In genomic region chr14:74672137-74673019, GRCm38 (mm10) we compare ENCODE assay signal across 16 mouse cellular contexts. TPM values are rescaled to one million over a fixed set of nuclear protein-coding genes. Genes with fewer than 3 reads are reported as not detected.
A peak's percentile ranks its signal among the peaks of the same experiment; 100 is the strongest.
DNase-seq lines count a peak whose midpoint lies in the region; ATAC-seq and TF ChIP-seq lines count a peak whose summit lies in the region.
"Had no signal": no experiment of that assay in that cellular context is flagged by ENCODE, and none has a peak within 500 bp of the region (broad histone marks: within the 10 kb centered on the region; RNA-seq: fewer than 3 reads in every experiment).

No protein-coding gene starts in this region.

- no peak for DNase-seq in midbrain, postnatal 0 days (ENCODE audit: low spot score)
- DNase-seq in spleen, postnatal 4 days (ENCODE audit: low spot score in 2 of 2) = peak; percentile 62 to 69
- DNase-seq in forebrain, embryonic 14.5 days (ENCODE audit: low spot score) = no peak
- DNase-seq in cerebellum, postnatal 10 days = no peak
- DNase-seq: adrenal gland, postnatal 14 days; cerebellum, postnatal 25 days; gastrocnemius, postnatal 36 days; lung, postnatal 4 days; right cerebral cortex, adult 18-20 months had no signal

- H3K4me2 ChIP-seq in midbrain, embryonic 12.5 days (replicated peaks) = no peak overlapping the region
- no peak overlapping the region for H3K4me2 ChIP-seq in midbrain, postnatal 0 days (ENCODE audit: low read depth, low read length, poor library complexity, severe bottlenecking)
- H3K4me2 ChIP-seq in liver, embryonic 16.5 days (ENCODE audit: low read depth, low read length) = peak overlapping the region; percentile 61
- no peak overlapping the region for H3K4me2 ChIP-seq in forebrain, embryonic 14.5 days (ENCODE audit: low read length)
- H3K4me2 ChIP-seq in neural tube, embryonic 15.5 days = no peak overlapping the region
- H3K4me2 ChIP-seq: forebrain, embryonic 12.5 days; limb, embryonic 12.5 days; neural tube, embryonic 12.5 days had no signal

- no peak overlapping the region for H3K4me3 ChIP-seq in midbrain, embryonic 12.5 days
- no peak overlapping the region for H3K4me3 ChIP-seq in midbrain, postnatal 0 days (ENCODE audit: low read depth, low read length)
- peak overlapping the region; percentile 44 for H3K4me3 ChIP-seq in liver, embryonic 16.5 days (ENCODE audit: low read depth, low read length)
- no peak overlapping the region for H3K4me3 ChIP-seq in forebrain, embryonic 14.5 days (ENCODE audit: low read depth, low read length)
- no peak overlapping the region for H3K4me3 ChIP-seq in neural tube, embryonic 15.5 days (replicated peaks)
- H3K4me3 ChIP-seq: forebrain, embryonic 12.5 days; limb, embryonic 12.5 days; neural tube, embryonic 12.5 days had no signal

- whole genome bisulfite sequencing in midbrain, embryonic 12.5 days = 67% methylated on average over 10 of the region's 10 CpGs
- 63% methylated on average over 10 of the region's 10 CpGs for WGBS in midbrain, postnatal 0 days
- WGBS in liver, embryonic 16.5 days (ENCODE audit: insufficient replicate concordance) = 32% methylated on average over 10 of the region's 10 CpGs
- 79% methylated on average over 10 of the region's 10 CpGs for WGBS in forebrain, embryonic 14.5 days
- 70% methylated on average over 10 of the region's 10 CpGs for WGBS in neural tube, embryonic 15.5 days

- no peak overlapping the region for H3K9ac ChIP-seq in midbrain, embryonic 12.5 days (replicated peaks)
- no peak overlapping the region for H3K9ac ChIP-seq in midbrain, postnatal 0 days (replicated peaks; ENCODE audit: low read length, poor library complexity, severe bottlenecking)
- peak overlapping the region; percentile 58 for H3K9ac ChIP-seq in liver, embryonic 16.5 days (ENCODE audit: low read depth, low read length)
- no peak overlapping the region for H3K9ac ChIP-seq in forebrain, embryonic 14.5 days (ENCODE audit: low read length)
- no peak overlapping the region for H3K9ac ChIP-seq in neural tube, embryonic 15.5 days (replicated peaks)
- H3K9ac ChIP-seq: forebrain, embryonic 12.5 days; limb, embryonic 12.5 days; neural tube, embryonic 12.5 days had no signal

- no peak for TF ChIP-seq CTCF in midbrain, postnatal 0 days (IDR thresholded peaks at IDR 0.05)

- H3K36me3 ChIP-seq in midbrain, embryonic 12.5 days = no peaks in the 10 kb centered on the region
- no peaks in the 10 kb centered on the region for H3K36me3 ChIP-seq in midbrain, postnatal 0 days (ENCODE audit: insufficient read depth, low read length)
- H3K36me3 ChIP-seq in liver, embryonic 16.5 days (ENCODE audit: control insufficient read depth, insufficient read depth) = no peaks in the 10 kb centered on the region
- H3K36me3 ChIP-seq in forebrain, embryonic 14.5 days (ENCODE audit: control insufficient read depth, insufficient read depth, low read length) = no peaks in the 10 kb centered on the region
- H3K36me3 ChIP-seq in neural tube, embryonic 15.5 days = no peaks in the 10 kb centered on the region
- H3K36me3 ChIP-seq: forebrain, embryonic 12.5 days; limb, embryonic 12.5 days; neural tube, embryonic 12.5 days had no signal

- no peak overlapping the region for H3K27ac ChIP-seq in midbrain, embryonic 12.5 days (replicated peaks)
- H3K27ac ChIP-seq in midbrain, postnatal 0 days (ENCODE audit: low read depth, low read length) = no peak overlapping the region
- peak overlapping the region; percentile 75 for H3K27ac ChIP-seq in liver, embryonic 16.5 days (ENCODE audit: low read length)
- H3K27ac ChIP-seq in forebrain, embryonic 14.5 days (ENCODE audit: low read depth, low read length) = no peak overlapping the region
- H3K27ac ChIP-seq in neural tube, embryonic 15.5 days (replicated peaks) = no peak overlapping the region
- H3K27ac ChIP-seq: forebrain, embryonic 12.5 days; limb, embryonic 12.5 days; neural tube, embryonic 12.5 days had no signal

- no peaks in the 10 kb centered on the region for H3K9me3 ChIP-seq in midbrain, embryonic 12.5 days
- H3K9me3 ChIP-seq in midbrain, postnatal 0 days (ENCODE audit: low read length) = no peaks in the 10 kb centered on the region
- no peaks in the 10 kb centered on the region for H3K9me3 ChIP-seq in liver, embryonic 16.5 days (replicated peaks; ENCODE audit: control insufficient read depth, low read length)
- no peaks in the 10 kb centered on the region for H3K9me3 ChIP-seq in forebrain, embryonic 14.5 days (replicated peaks; ENCODE audit: control insufficient read depth, low read length)
- no peaks in the 10 kb centered on the region for H3K9me3 ChIP-seq in neural tube, embryonic 15.5 days (replicated peaks)
- H3K9me3 ChIP-seq: forebrain, embryonic 12.5 days; limb, embryonic 12.5 days; neural tube, embryonic 12.5 days had no signal

- H3K4me1 ChIP-seq in midbrain, embryonic 12.5 days = no peaks in the 10 kb centered on the region
- H3K4me1 ChIP-seq in midbrain, postnatal 0 days (ENCODE audit: insufficient read depth, low read length) = no peaks in the 10 kb centered on the region
- H3K4me1 ChIP-seq in liver, embryonic 16.5 days (ENCODE audit: control insufficient read depth, low read depth, low read length) = peaks cover 20% of the 10 kb centered on the region
- H3K4me1 ChIP-seq in forebrain, embryonic 14.5 days (ENCODE audit: control insufficient read depth, insufficient read depth, low read length) = no peaks in the 10 kb centered on the region
- no peaks in the 10 kb centered on the region for H3K4me1 ChIP-seq in neural tube, embryonic 15.5 days
- H3K4me1 ChIP-seq: forebrain, embryonic 12.5 days; limb, embryonic 12.5 days; neural tube, embryonic 12.5 days had no signal

- ATAC-seq in midbrain, embryonic 12.5 days (ENCODE audit: low FRiP score, low read depth) = peak; percentile 27; the same call in 1 of the 2 replicates
- no peak for ATAC-seq in midbrain, postnatal 0 days (ENCODE audit: low FRiP score)
- ATAC-seq in erythroblast, adult 5-6 weeks (replicated peaks; ENCODE audit: low FRiP score, poor library complexity, severe bottlenecking) = peak; percentile 98
- peak; percentile 89 for ATAC-seq in liver, embryonic 16.5 days (ENCODE audit: low read depth)
- no peak for ATAC-seq in forebrain, embryonic 14.5 days
- no peak for ATAC-seq in neural tube, embryonic 15.5 days (ENCODE audit: low FRiP score)

- H3K27me3 ChIP-seq in midbrain, embryonic 12.5 days = no peaks in the 10 kb centered on the region
- H3K27me3 ChIP-seq in midbrain, postnatal 0 days (ENCODE audit: insufficient read depth, low read length) = no peaks in the 10 kb centered on the region
- H3K27me3 ChIP-seq in liver, embryonic 16.5 days (ENCODE audit: control insufficient read depth, insufficient read depth, low read depth, low read length) = no peaks in the 10 kb centered on the region
- H3K27me3 ChIP-seq in forebrain, embryonic 14.5 days (replicated peaks; ENCODE audit: control insufficient read depth, insufficient read depth, low read length) = no peaks in the 10 kb centered on the region
- no peaks in the 10 kb centered on the region for H3K27me3 ChIP-seq in neural tube, embryonic 15.5 days (replicated peaks)
- H3K27me3 ChIP-seq: forebrain, embryonic 12.5 days; limb, embryonic 12.5 days; neural tube, embryonic 12.5 days had no signal

RNA-seq across cellular contexts. Expression of gene Htr2a, which starts 31.7 kb away (rescaled TPM):
- polyA plus RNA-seq in midbrain, embryonic 12.5 days (2016; fragmentation: Nextera tagmentation; extraction: Ambion mirVana) = 0.75 and 1.1 TPM in 2 replicates
- 6.8 and 7.9 TPM in 2 replicates for total RNA-seq in midbrain, postnatal 0 days (2014; rRNA removed)
- polyA plus RNA-seq in midbrain, postnatal 0 days (2015; fragmentation: Nextera tagmentation; extraction: Ambion mirVana) = 2.0 TPM in 2 replicates
- total RNA-seq in erythroblast, adult 5-6 weeks (2015; ENCODE audit: low replicate concordance) = not detected in 2 replicates
- total RNA-seq in erythroblast, adult 5-6 weeks (2017; ENCODE audit: low replicate concordance) = 0.09 and 0.42 TPM in 2 replicates
- 0.19 and 0.26 TPM in 2 replicates for polyA plus RNA-seq in liver, embryonic 16.5 days (2015; fragmentation: Nextera tagmentation; extraction: Ambion mirVana)
- polyA plus RNA-seq in forebrain, embryonic 14.5 days (2014; fragmentation: Nextera tagmentation; extraction: Ambion mirVana) = 1.8 and 2.7 TPM in 2 replicates
- polyA plus RNA-seq in neural tube, embryonic 15.5 days (2015; fragmentation: Nextera tagmentation; extraction: Ambion mirVana) = 3.7 and 4.4 TPM in 2 replicates

RNA-seq across cellular contexts. Expression of gene Esd, which starts 59.7 kb away (rescaled TPM):
- 320 and 325 TPM in 2 replicates for polyA plus RNA-seq in midbrain, embryonic 12.5 days (2016; fragmentation: Nextera tagmentation; extraction: Ambion mirVana)
- total RNA-seq in midbrain, postnatal 0 days (2014; rRNA removed) = 130 and 135 TPM in 2 replicates
- polyA plus RNA-seq in midbrain, postnatal 0 days (2015; fragmentation: Nextera tagmentation; extraction: Ambion mirVana) = 192 and 195 TPM in 2 replicates
- total RNA-seq in erythroblast, adult 5-6 weeks (2015; ENCODE audit: low replicate concordance) = 56.4 and 74.9 TPM in 2 replicates
- 50.2 and 57.3 TPM in 2 replicates for total RNA-seq in erythroblast, adult 5-6 weeks (2017; ENCODE audit: low replicate concordance)
- 184 and 191 TPM in 2 replicates for polyA plus RNA-seq in liver, embryonic 16.5 days (2015; fragmentation: Nextera tagmentation; extraction: Ambion mirVana)
- 336 and 355 TPM in 2 replicates for polyA plus RNA-seq in forebrain, embryonic 14.5 days (2014; fragmentation: Nextera tagmentation; extraction: Ambion mirVana)
- polyA plus RNA-seq in neural tube, embryonic 15.5 days (2015; fragmentation: Nextera tagmentation; extraction: Ambion mirVana) = 225 and 226 TPM in 2 replicates

Comparison
In these comparisons a context has a peak if more than half of its experiments do, and no peak if none do; other contexts are left out.
1. ATAC-seq: peak in midbrain, embryonic 12.5 days (single experiment), erythroblast, adult 5-6 weeks (single experiment) and liver, embryonic 16.5 days (single experiment); none in midbrain, postnatal 0 days (single experiment), forebrain, embryonic 14.5 days (single experiment) and neural tube, embryonic 15.5 days (single experiment).
2. DNase-seq: peak in spleen, postnatal 4 days (2 of 2); none in midbrain, postnatal 0 days (single experiment), forebrain, embryonic 14.5 days (single experiment) and cerebellum, postnatal 10 days (0 of 2).